Mouse (Mus musculus) CH12.LX (cell line): ENCODE results near the gene Rxfp4.

Experiments
- CTCF ChIP-seq, 2 experiments: IDR thresholded peaks in 1 of 2; conservative IDR thresholded peaks in 1 of 2; 2 replicates each; pipeline ENCODE4 v1.5.1; 2011 to 2012; ENCODE audit warnings: low read depth in 2 of 2, low read length in 2 of 2, improper control_type of control experiment in 1 of 2, inconsistent platforms in 1 of 2, mild to moderate bottlenecking in 1 of 2, moderate library complexity in 1 of 2
- E2F4 ChIP-seq: IDR thresholded peaks from 2 replicates; pipeline ENCODE4 v1.6.1; 2011; ENCODE audit warnings: low read depth, low read length, improper control_type of control experiment; ENCODE audit not compliant: insufficient replicate concordance
- EP300 ChIP-seq: IDR thresholded peaks from 2 replicates; pipeline ENCODE4 v1.6.1; 2011; ENCODE audit warnings: low read length, improper control_type of control experiment
- MAFK ChIP-seq: IDR thresholded peaks from 2 replicates; pipeline ENCODE4 v1.6.1; 2011; ENCODE audit warnings: low read length, improper control_type of control experiment; ENCODE audit not compliant: insufficient replicate concordance
- MAZ ChIP-seq: IDR thresholded peaks from 2 replicates; pipeline ENCODE4 v1.6.1; 2012; ENCODE audit warnings: low read depth, mild to moderate bottlenecking, inconsistent platforms, low read length, improper control_type of control experiment, moderate library complexity
- MEF2A ChIP-seq: IDR thresholded peaks from 2 replicates; pipeline ENCODE4 v1.6.1; 2014; ENCODE audit warnings: low read depth, mild to moderate bottlenecking, inconsistent platforms, low read length, improper control_type of control experiment, borderline replicate concordance
- POLR2A ChIP-seq: IDR thresholded peaks from 2 replicates; pipeline ENCODE4 v1.6.1; 2011; ENCODE audit warnings: low read depth, mild to moderate bottlenecking, improper control_type of control experiment, low read length
- POLR2AphosphoS2 ChIP-seq: IDR thresholded peaks from 2 replicates; pipeline ENCODE4 v1.6.1; 2011; ENCODE audit warnings: low read depth, low read length, improper control_type of control experiment
- RAD21 ChIP-seq: IDR thresholded peaks from 2 replicates; pipeline ENCODE4 v1.6.1; 2011; ENCODE audit warnings: low read depth, mild to moderate bottlenecking, low read length, improper control_type of control experiment, moderate library complexity
- ZKSCAN1 ChIP-seq: IDR thresholded peaks from 2 replicates; pipeline ENCODE4 v1.6.1; 2012; ENCODE audit warnings: low read depth, inconsistent platforms, low read length, improper control_type of control experiment, borderline replicate concordance

- no peak for TF ChIP-seq ZKSCAN1
- no peak for TF ChIP-seq CTCF (conservative IDR thresholded peaks at IDR 0.05 in 1 of 2, IDR thresholded peaks at IDR 0.05 in 1 of 2; ENCODE audit: low read depth in 2 of 2, low read length in 2 of 2)
- TF ChIP-seq MAFK: no peak
- TF ChIP-seq POLR2A: no peak
- no peak for TF ChIP-seq EP300
- no peak for TF ChIP-seq MEF2A
- no peak for TF ChIP-seq RAD21
- TF ChIP-seq MAZ: no peak
- no peak for TF ChIP-seq E2F4
- no peak for TF ChIP-seq POLR2AphosphoS2
These were observed 43.9 kb downstream of the Rxfp4 start for GRCm38 (mm10) chr3:88609066-88609465.
